Mouse (Mus musculus) intestine, embryonic 16.5 days (tissue): Measurements from ENCODE around the gene Cerkl. TPM values are rescaled to one million over a fixed set of nuclear protein-coding genes. Genes with fewer than 3 reads are reported as not detected.

Experiments
- ATAC-seq: fragments of 200-750 bp; cut with Nextera tagmentation; 2 replicates; pipeline ENCODE4 v1.8.0; 2017; ENCODE audit warnings: moderate TSS enrichment, moderate library complexity
- H3K27ac ChIP-seq: fragments of 300-500 bp; sonication (generic); 2 replicates; pipeline ENCODE4 v1.5.1; 2014; ENCODE audit warnings: mild to moderate bottlenecking, low read length
- H3K27me3 ChIP-seq: fragments of 300-500 bp; sonication (generic); replicated peaks from 2 replicates; pipeline ENCODE4 v1.6.1; 2014; ENCODE audit warnings: low read length, control low read depth, mixed read lengths; ENCODE audit not compliant: control insufficient read depth, insufficient read depth
- H3K36me3 ChIP-seq: fragments of 300-500 bp; sonication (generic); 2 replicates; pipeline ENCODE4 v1.6.1; 2014; ENCODE audit warnings: low read length, control low read depth; ENCODE audit not compliant: control insufficient read depth, insufficient read depth
- H3K4me1 ChIP-seq: fragments of 300-500 bp; sonication (generic); 2 replicates; pipeline ENCODE4 v1.6.1; 2014; ENCODE audit warnings: low read length, control low read depth, mixed read lengths; ENCODE audit not compliant: control insufficient read depth, insufficient read depth
- H3K4me2 ChIP-seq: fragments of 300-500 bp; sonication (generic); 2 replicates; pipeline ENCODE4 v1.6.1; 2014; ENCODE audit warnings: low read depth, low read length, control low read depth
- H3K4me3 ChIP-seq: fragments of 300-500 bp; sonication (generic); 2 replicates; pipeline ENCODE4 v1.5.1; 2014; ENCODE audit warnings: mild to moderate bottlenecking, low read length
- H3K9ac ChIP-seq: fragments of 300-500 bp; sonication (generic); 2 replicates; pipeline ENCODE4 v1.6.1; 2014; ENCODE audit warnings: low read depth, low read length
- H3K9me3 ChIP-seq: fragments of 300-500 bp; sonication (generic); 2 replicates; pipeline ENCODE4 v1.6.1; 2016; ENCODE audit warnings: low read length, control low read depth; ENCODE audit not compliant: control insufficient read depth
- WGBS: fragments of 180-500 bp; shearing (Covaris S2); extraction: QIAGEN DNeasy Blood & Tissue Kit; methylation state at CpG from one replicate; pipeline ENCODE4 v1.1.7; 2014; 5-methylcytosine and 5-hydroxymethylcytosine counted together
- polyA plus RNA-seq: library from polyadenylated mRNA; unstranded; fragments of >200 nt; fragmentation: Nextera tagmentation; extraction: Ambion mirVana; gene quantifications from 2 replicates; pipeline ENCODE4 v1.2.1, GENCODE M21; 2015

Gene Cerkl
- polyA plus RNA-seq, 1 experiment from 2014 or later: 1.1 TPM

DNA sequence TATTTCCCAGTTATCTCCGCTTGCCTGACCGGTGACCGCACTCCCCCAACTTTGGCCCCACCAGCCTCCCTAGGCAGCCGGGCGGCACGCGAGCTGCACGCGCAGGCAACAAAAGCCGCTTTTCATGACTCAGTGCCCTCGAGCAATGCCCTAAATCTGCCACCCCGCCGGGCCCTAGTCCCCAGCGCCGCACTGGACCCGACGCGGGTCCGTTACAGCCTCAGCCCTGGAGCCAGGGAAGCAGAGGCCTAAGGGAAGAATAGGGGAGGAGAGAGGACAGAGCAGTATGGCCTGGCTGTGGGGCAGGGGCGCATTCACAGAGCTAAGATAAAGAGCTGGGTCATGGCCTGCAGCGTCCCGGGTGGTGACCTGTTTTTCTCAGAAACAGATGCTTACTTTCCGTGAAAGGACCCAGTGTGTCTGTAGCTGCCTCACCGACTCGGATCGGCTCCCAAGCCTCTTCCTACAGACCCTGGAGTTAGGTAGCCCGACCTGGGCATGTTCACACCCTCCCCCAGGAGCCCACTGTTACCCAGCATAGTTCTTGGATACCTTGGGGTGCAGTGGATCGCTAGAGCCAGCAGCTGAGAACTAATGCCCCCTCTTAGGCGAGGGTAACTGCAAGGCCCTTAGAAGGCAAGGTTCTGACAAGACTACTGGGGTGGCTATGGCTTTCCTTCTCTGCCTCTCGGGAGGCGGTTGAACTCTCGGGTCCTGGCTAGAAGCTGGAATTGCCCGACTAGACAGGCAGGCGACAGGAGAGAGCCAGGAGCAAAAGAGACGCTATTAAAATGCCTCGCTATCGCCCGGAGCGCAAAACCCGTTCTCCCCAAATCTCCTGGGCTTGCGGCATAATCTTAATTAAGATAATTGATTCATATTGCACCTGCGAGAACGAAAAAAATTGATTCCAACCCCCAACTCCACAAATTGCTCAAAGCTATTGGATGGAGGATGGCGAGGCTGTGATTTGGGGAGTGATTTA is 2.8 kb upstream of the Cerkl start:
- Histone ChIP-seq H3K9ac (no peak overlapping the region), H3K4me1 (peaks cover 6% of the 10 kb centered on the region; the same call in 1 of the 2 replicates), H3K9me3 (no peaks in the 10 kb centered on the region), H3K4me2 (no peak overlapping the region), H3K27ac (no peak overlapping the region), H3K4me3 (no peak overlapping the region), H3K36me3 (no peaks in the 10 kb centered on the region), H3K27me3 (peaks cover 64% of the 10 kb centered on the region)
- 2% methylated on average over 44 of the region's 44 CpGs for WGBS
- no peak for ATAC-seq

DNA sequence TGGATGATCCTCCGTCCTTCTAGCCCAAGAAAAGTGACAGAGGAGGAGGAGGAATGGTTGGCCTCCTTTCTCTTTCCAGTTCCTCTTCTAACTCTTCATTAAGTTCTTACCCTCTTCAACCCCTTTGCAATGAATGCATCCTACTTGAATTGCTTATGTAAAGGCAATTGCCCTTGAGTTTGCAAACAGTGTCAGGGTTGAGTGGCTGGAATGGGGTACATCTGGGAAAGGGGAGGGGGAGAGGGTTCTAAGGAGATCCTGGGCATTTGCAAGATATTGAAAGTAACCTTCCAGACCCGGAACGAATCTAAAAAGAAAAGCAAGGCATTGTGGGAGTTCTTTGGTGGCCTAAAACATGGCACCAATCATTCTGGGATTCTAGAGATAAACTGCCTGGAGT is 1.3 kb upstream of the Cerkl start:
- 21% methylated on average over 3 of the region's 3 CpGs for WGBS
- Histone ChIP-seq H3K27me3 (peaks cover 71% of the 10 kb centered on the region), H3K4me2 (no peak overlapping the region), H3K27ac (no peak overlapping the region), H3K9me3 (no peaks in the 10 kb centered on the region), H3K36me3 (no peaks in the 10 kb centered on the region), H3K9ac (no peak overlapping the region), H3K4me3 (no peak overlapping the region), H3K4me1 (peaks cover 6% of the 10 kb centered on the region; the same call in 1 of the 2 replicates)
- ATAC-seq: no peak

DNA sequence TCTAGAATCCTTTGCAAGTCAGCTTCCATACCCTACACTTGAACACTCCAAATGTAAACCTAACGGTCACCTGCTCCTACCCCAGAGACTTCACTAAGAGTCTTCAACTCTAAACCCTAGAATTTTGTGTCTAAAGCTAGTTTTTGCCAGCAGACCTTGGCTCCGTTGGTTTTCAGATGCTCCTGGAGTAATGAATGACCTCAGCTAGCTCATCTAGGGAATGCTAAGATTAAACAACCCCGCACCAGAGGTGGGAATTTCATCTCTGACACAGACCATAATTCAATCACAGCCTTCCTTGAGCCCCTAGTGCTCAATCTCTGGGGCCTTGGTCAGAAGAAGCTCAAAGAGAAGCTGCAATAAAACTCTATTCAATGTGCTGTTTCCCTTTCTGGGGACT is 849 bp upstream of the Cerkl start:
- WGBS: 54% methylated on average over 3 of the region's 3 CpGs
- H3K4me2 ChIP-seq: no peak overlapping the region
- no peaks in the 10 kb centered on the region for H3K9me3 ChIP-seq
- H3K27me3 ChIP-seq: peaks cover 70% of the 10 kb centered on the region
- H3K4me1 ChIP-seq: peaks cover 6% of the 10 kb centered on the region; the same call in 1 of the 2 replicates
- no peak overlapping the region for H3K27ac ChIP-seq
- H3K4me3 ChIP-seq: no peak overlapping the region
- no peak overlapping the region for H3K9ac ChIP-seq
- no peaks in the 10 kb centered on the region for H3K36me3 ChIP-seq
- ATAC-seq: no peak

DNA sequence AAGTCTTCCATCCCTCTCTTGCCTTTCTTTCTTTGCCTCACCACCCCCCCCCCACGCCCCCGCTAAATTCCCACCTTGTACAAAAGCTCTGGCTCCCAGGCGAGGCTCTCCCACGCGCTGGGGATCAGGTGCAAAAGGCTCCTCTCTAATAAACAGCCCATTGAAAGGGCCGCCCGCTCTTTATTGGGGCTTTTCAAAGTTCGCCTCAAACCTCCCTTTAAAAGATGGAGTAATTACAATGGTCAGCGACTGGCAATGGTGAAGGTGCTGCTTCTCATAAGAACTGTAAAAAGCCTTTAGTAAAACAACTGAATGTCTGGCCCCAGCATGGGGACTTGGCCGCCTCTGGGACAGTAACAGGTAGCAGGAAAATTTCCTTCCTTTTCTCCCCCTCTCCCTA is 939 bp downstream of the Cerkl start:
- Histone ChIP-seq H3K27ac (no peak overlapping the region), H3K9me3 (no peaks in the 10 kb centered on the region), H3K27me3 (peaks cover 69% of the 10 kb centered on the region), H3K4me1 (peaks cover 6% of the 10 kb centered on the region; the same call in 1 of the 2 replicates), H3K9ac (no peak overlapping the region), H3K36me3 (no peaks in the 10 kb centered on the region), H3K4me2 (no peak overlapping the region), H3K4me3 (no peak overlapping the region)
- 3% methylated on average over 10 of the region's 10 CpGs for WGBS
- ATAC-seq: no peak

GRCm38 (mm10) chr2:79454786-79455446 is 1.7 kb downstream of the Cerkl start:
- ATAC-seq: no peak
- peaks cover 6% of the 10 kb centered on the region; the same call in 1 of the 2 replicates for H3K4me1 ChIP-seq
- no peaks in the 10 kb centered on the region for H3K36me3 ChIP-seq
- peaks cover 62% of the 10 kb centered on the region for H3K27me3 ChIP-seq
- H3K4me3 ChIP-seq: no peak overlapping the region
- H3K9ac ChIP-seq: no peak overlapping the region
- WGBS: 16% methylated on average over 15 of the region's 15 CpGs
- H3K9me3 ChIP-seq: no peaks in the 10 kb centered on the region
- H3K27ac ChIP-seq: no peak overlapping the region
- H3K4me2 ChIP-seq: no peak overlapping the region

- peak overlapping the region; percentile 66 for H3K4me2 ChIP-seq
- H3K4me3 ChIP-seq: peak overlapping the region; percentile 44
- H3K36me3 ChIP-seq: no peaks in the 10 kb centered on the region
- no peak overlapping the region for H3K27ac ChIP-seq
- H3K9ac ChIP-seq: no peak overlapping the region
- peaks cover 6% of the 10 kb centered on the region; the same call in 1 of the 2 replicates for H3K4me1 ChIP-seq
- no peaks in the 10 kb centered on the region for H3K9me3 ChIP-seq
- ATAC-seq: peak; percentile 89
- WGBS: 3% methylated on average over 55 of the region's 55 CpGs
- peaks cover 54% of the 10 kb centered on the region for H3K27me3 ChIP-seq
Observed at GRCm38 (mm10) chr2:79453901-79454781, 2.4 kb downstream of the Cerkl start.

DNA sequence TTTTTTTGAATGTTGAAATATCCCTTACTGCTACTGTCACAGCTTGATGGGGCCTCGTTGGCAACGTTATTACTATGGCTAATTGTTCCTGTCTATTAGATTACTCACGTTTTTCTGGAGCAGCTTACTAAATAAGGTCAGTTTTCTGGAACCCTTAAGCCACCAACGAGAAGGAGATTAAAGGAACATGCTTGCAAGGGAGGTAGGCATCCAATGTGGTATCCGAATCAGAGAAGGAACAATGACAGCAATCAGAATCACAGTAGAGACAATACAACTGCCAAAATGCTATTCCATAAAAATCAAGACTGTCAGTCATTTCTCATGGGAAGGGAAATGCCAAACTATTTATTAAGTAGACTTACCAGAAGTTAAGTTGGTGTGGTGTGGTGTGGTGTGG is 5.1 kb downstream of the Cerkl start:
- no peak overlapping the region for H3K27ac ChIP-seq
- peaks cover 28% of the 10 kb centered on the region for H3K27me3 ChIP-seq
- 47% methylated on average over 5 of the region's 5 CpGs for whole genome bisulfite sequencing
- H3K36me3 ChIP-seq: no peaks in the 10 kb centered on the region
- ATAC-seq: no peak
- no peak overlapping the region for H3K9ac ChIP-seq
- H3K9me3 ChIP-seq: no peaks in the 10 kb centered on the region
- peaks cover 2% of the 10 kb centered on the region; the same call in 1 of the 2 replicates for H3K4me1 ChIP-seq
- no peak overlapping the region for H3K4me3 ChIP-seq
- no peak overlapping the region for H3K4me2 ChIP-seq

GRCm38 (mm10) chr2:79450684-79451394 is 5.7 kb downstream of the Cerkl start:
- no peak for ATAC-seq
- H3K36me3 ChIP-seq: no peaks in the 10 kb centered on the region
- no peak overlapping the region for H3K27ac ChIP-seq
- no peaks in the 10 kb centered on the region for H3K4me1 ChIP-seq
- no peak overlapping the region for H3K4me2 ChIP-seq
- no peaks in the 10 kb centered on the region for H3K9me3 ChIP-seq
- 67% methylated on average over 4 of the region's 4 CpGs for WGBS
- no peak overlapping the region for H3K4me3 ChIP-seq
- peaks cover 22% of the 10 kb centered on the region for H3K27me3 ChIP-seq
- no peak overlapping the region for H3K9ac ChIP-seq
